Mouse (Mus musculus) C2C12 (cell line): ENCODE results near the gene Ankrd27.

Experiments
- CEBPB ChIP-seq: IDR thresholded peaks from one replicate; pipeline ENCODE4 v1.6.1; 2011; ENCODE audit warnings: low read depth, mild to moderate bottlenecking, control low read depth, moderate library complexity
- CTCF ChIP-seq: IDR thresholded peaks from one replicate; pipeline ENCODE4 v1.5.1; 2011; ENCODE audit not compliant: control insufficient read depth, insufficient read depth, insufficient read length
- FOSL1 ChIP-seq: IDR thresholded peaks from one replicate; pipeline ENCODE4 v1.8.0; 2011; ENCODE audit warnings: mild to moderate bottlenecking, low read length; ENCODE audit not compliant: poor library complexity, insufficient read depth, severe bottlenecking
- MAX ChIP-seq: IDR thresholded peaks from one replicate; pipeline ENCODE4 v1.6.1; 2011; ENCODE audit warnings: mild to moderate bottlenecking, control low read depth
- MYOG ChIP-seq: IDR thresholded peaks from one replicate; pipeline ENCODE4 v1.6.1; 2011; ENCODE audit not compliant: control insufficient read depth, insufficient read length; ENCODE audit errors: extremely low read depth
- USF1 ChIP-seq: IDR thresholded peaks from one replicate; pipeline ENCODE4 v1.6.1; 2011; ENCODE audit warnings: low read depth, mild to moderate bottlenecking, control low read depth, moderate library complexity

DNA sequence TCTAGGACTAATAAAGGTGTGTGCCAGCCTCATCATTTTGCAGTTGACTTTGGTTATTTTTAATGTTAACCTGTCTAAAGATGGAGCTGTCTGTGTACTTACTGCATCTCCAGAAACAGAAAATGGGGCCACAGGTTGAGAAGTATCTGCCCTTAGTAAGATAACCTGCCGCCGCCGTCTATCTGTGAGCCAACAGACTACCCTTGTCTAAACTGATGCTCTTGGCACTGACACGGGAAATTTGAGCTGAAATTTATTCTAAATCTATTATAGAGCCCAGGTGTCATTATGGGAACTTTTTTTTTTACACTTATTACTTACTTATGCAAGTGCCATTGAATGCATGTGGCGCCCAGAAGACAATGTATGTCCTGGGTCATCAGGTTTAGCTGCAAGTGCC, 29.1 kb upstream of the Ankrd27 start:
- TF ChIP-seq CTCF, result no peak
- TF ChIP-seq USF1, result no peak
- no peak for TF ChIP-seq CEBPB
- no peak for TF ChIP-seq MYOG
- no peak for TF ChIP-seq MAX
- TF ChIP-seq FOSL1, result no peak
